8 mouse cellular contexts compared by ENCODE assay signal in the genomic region with DNA sequence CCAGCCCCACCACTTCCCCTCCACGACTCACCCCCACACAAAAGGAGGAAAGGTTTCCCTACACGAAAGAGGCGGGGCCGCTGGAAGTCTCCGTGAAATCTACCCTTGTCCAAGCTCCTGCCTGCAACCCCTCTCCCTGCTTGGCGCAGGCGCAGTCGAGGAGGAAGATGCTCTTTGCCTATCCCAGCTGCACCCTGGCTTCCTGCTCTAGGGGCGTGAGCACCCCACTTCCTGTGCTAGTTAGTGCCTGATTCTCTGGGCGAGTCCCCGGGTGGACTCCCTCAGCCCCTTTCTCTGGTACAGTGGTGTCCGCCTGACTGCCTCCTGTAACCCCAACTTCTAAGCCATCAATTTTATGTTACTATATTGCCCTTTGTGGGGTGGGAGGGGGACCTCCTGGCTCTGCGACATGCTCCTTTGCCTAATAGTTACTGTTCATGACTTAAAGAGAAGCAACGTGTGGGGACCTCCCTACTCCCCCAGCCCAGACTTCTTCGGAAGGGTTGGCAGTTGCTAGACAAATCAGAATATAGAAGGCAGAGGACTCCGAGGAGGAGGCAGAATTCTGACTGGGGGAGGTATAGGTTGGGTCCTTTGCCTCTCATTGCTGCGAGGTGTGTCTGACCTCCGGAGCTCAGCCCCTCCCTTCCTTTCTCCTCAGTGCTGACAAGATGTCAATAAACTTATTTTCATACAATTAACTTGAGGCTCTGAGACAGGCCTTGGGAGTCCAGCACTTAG. TPM values are rescaled to one million over a fixed set of nuclear protein-coding genes. Genes with fewer than 3 reads are reported as not detected.
A peak's percentile ranks its signal among the peaks of the same experiment; 100 is the strongest.
DNase-seq lines count a peak whose midpoint lies in the region; ATAC-seq lines count a peak whose summit lies in the region.

No protein-coding gene starts in this region.

- peaks cover 48% of the 10 kb centered on the region for H3K4me1 ChIP-seq in forebrain, embryonic 12.5 days
- H3K4me1 ChIP-seq in limb, embryonic 11.5 days (ENCODE audit: control insufficient read depth, insufficient read depth, low read length), result peaks cover 20% of the 10 kb centered on the region
- H3K4me1 ChIP-seq in midbrain, embryonic 10.5 days, result peaks cover 62% of the 10 kb centered on the region

- no peaks in the 10 kb centered on the region for H3K27me3 ChIP-seq in forebrain, embryonic 12.5 days
- H3K27me3 ChIP-seq in limb, embryonic 11.5 days (ENCODE audit: control insufficient read depth, insufficient read depth, low read length), result no peaks in the 10 kb centered on the region
- no peaks in the 10 kb centered on the region for H3K27me3 ChIP-seq in midbrain, embryonic 10.5 days (ENCODE audit: low read depth, poor library complexity, severe bottlenecking)

- peak; percentile 79 to 81 for DNase-seq in B cell, adult 2 months
- DNase-seq in WW6 (ENCODE audit: low read depth, low spot score), result peak; percentile 49
- peak; percentile 79 for DNase-seq in heart, postnatal 4 days
- DNase-seq in limb, embryonic 11.5 days (ENCODE audit: low spot score), result peak; percentile 53
- peak; percentile 56 for DNase-seq in midbrain, embryonic 10.5 days (ENCODE audit: low spot score)
- DNase-seq in testis, postnatal 10 days (ENCODE audit: low spot score), result peak; percentile 74
- no peak for DNase-seq in left cerebral cortex, adult 18-20 months (ENCODE audit: low spot score in 2 of 2)

- H3K4me2 ChIP-seq in forebrain, embryonic 12.5 days, result peak overlapping the region; percentile 40
- peak overlapping the region; percentile 39 for H3K4me2 ChIP-seq in limb, embryonic 11.5 days (ENCODE audit: low read depth, severe bottlenecking)

- H3K9ac ChIP-seq in forebrain, embryonic 12.5 days, result peak overlapping the region; percentile 27; the same call in 1 of the 2 replicates
- H3K9ac ChIP-seq in limb, embryonic 11.5 days (ENCODE audit: low read length), result peak overlapping the region; percentile 43; the same call in 1 of the 2 replicates

- 43% methylated on average over 18 of the region's 18 CpGs for WGBS in forebrain, embryonic 12.5 days
- WGBS in limb, embryonic 11.5 days, result 35% methylated on average over 17 of the region's 18 CpGs
- WGBS in midbrain, embryonic 10.5 days, result 46% methylated on average over 18 of the region's 18 CpGs

- H3K27ac ChIP-seq in forebrain, embryonic 12.5 days, result 0 out of 2 replicates have a peak overlapping the region, but pooled peaks have one; percentile 13
- no peak overlapping the region for H3K27ac ChIP-seq in limb, embryonic 11.5 days (replicated peaks; ENCODE audit: low read depth, low read length)
- H3K27ac ChIP-seq in midbrain, embryonic 10.5 days (replicated peaks), result peak overlapping the region; percentile 75

- no peak for ATAC-seq in forebrain, embryonic 12.5 days (ENCODE audit: low FRiP score)
- ATAC-seq in limb, embryonic 11.5 days (ENCODE audit: insufficient number of reproducible peaks, low FRiP score, low TSS enrichment, low read depth), result no peak

- H3K9me3 ChIP-seq in forebrain, embryonic 12.5 days, result no peaks in the 10 kb centered on the region
- H3K9me3 ChIP-seq in limb, embryonic 11.5 days (ENCODE audit: control insufficient read depth, low read length), result no peaks in the 10 kb centered on the region
- H3K9me3 ChIP-seq in midbrain, embryonic 10.5 days (replicated peaks), result no peaks in the 10 kb centered on the region

- peak overlapping the region; percentile 24 for H3K4me3 ChIP-seq in forebrain, embryonic 12.5 days (replicated peaks)
- H3K4me3 ChIP-seq in limb, embryonic 11.5 days (ENCODE audit: low read depth, low read length), result peak overlapping the region; percentile 20
- H3K4me3 ChIP-seq in midbrain, embryonic 10.5 days, result peak overlapping the region; percentile 50

- peaks cover 19% of the 10 kb centered on the region for H3K36me3 ChIP-seq in forebrain, embryonic 12.5 days (replicated peaks)
- peaks cover 15% of the 10 kb centered on the region for H3K36me3 ChIP-seq in limb, embryonic 11.5 days (ENCODE audit: control insufficient read depth, insufficient read depth, low read length)
- peaks cover 32% of the 10 kb centered on the region for H3K36me3 ChIP-seq in midbrain, embryonic 10.5 days

RNA-seq across cellular contexts. Expression of a gene that starts 2.6 kb away (rescaled TPM):
- polyA plus RNA-seq in forebrain, embryonic 12.5 days (2016; fragmentation: Nextera tagmentation; extraction: Ambion mirVana), result 36.2 and 39.8 TPM in 2 replicates
- 10 to 100 TPM; 27.3 to 32.3 TPM for total RNA-seq in heart, postnatal 4 days (2021)
- polyA plus RNA-seq in limb, embryonic 11.5 days (2014; fragmentation: Nextera tagmentation; extraction: Ambion mirVana), result 31.4 and 32.5 TPM in 2 replicates
- 21.4 and 23.5 TPM in 2 replicates for polyA plus RNA-seq in midbrain, embryonic 10.5 days (2016; fragmentation: Nextera tagmentation; extraction: Ambion mirVana)
- total RNA-seq in left cerebral cortex, adult 18-20 months (2021), result 10 to 100 TPM; 55.7 to 57.8 TPM

RNA-seq across cellular contexts. Expression of a gene that starts 10.2 kb away (rescaled TPM):
- 3.3 and 4.6 TPM in 2 replicates for polyA plus RNA-seq in forebrain, embryonic 12.5 days (2016; fragmentation: Nextera tagmentation; extraction: Ambion mirVana)
- total RNA-seq in heart, postnatal 4 days (2021), result 1 to 10 TPM; 1.4 to 1.5 TPM
- polyA plus RNA-seq in limb, embryonic 11.5 days (2014; fragmentation: Nextera tagmentation; extraction: Ambion mirVana), result 4.5 and 5.7 TPM in 2 replicates
- polyA plus RNA-seq in midbrain, embryonic 10.5 days (2016; fragmentation: Nextera tagmentation; extraction: Ambion mirVana), result 4.0 and 4.1 TPM in 2 replicates
- total RNA-seq in left cerebral cortex, adult 18-20 months (2021), result 10 to 100 TPM; 53.8 to 59.5 TPM

RNA-seq across cellular contexts. Expression of a gene that starts 14.0 kb away (rescaled TPM):
- polyA plus RNA-seq in forebrain, embryonic 12.5 days (2016; fragmentation: Nextera tagmentation; extraction: Ambion mirVana), result 0.24 and 0.28 TPM in 2 replicates
- under 1 TPM in 1 of 2 experiments, not detected in 1; 0.23 TPM for total RNA-seq in heart, postnatal 4 days (2021)
- not detected in 2 replicates for polyA plus RNA-seq in limb, embryonic 11.5 days (2014; fragmentation: Nextera tagmentation; extraction: Ambion mirVana)
- polyA plus RNA-seq in midbrain, embryonic 10.5 days (2016; fragmentation: Nextera tagmentation; extraction: Ambion mirVana), result 0.07 and 0.16 TPM in 2 replicates
- total RNA-seq in left cerebral cortex, adult 18-20 months (2021), result under 1 TPM; 0.40 to 0.49 TPM

RNA-seq across cellular contexts. Expression of a gene that starts 22.1 kb away (rescaled TPM):
- polyA plus RNA-seq in forebrain, embryonic 12.5 days (2016; fragmentation: Nextera tagmentation; extraction: Ambion mirVana), result 0.09 TPM in 1 of 2 replicates, not detected in the other
- not detected for total RNA-seq in heart, postnatal 4 days (2021)
- 0.21 and 0.44 TPM in 2 replicates for polyA plus RNA-seq in limb, embryonic 11.5 days (2014; fragmentation: Nextera tagmentation; extraction: Ambion mirVana)
- polyA plus RNA-seq in midbrain, embryonic 10.5 days (2016; fragmentation: Nextera tagmentation; extraction: Ambion mirVana), result 0.09 TPM in 1 of 2 replicates, not detected in the other
- not detected for total RNA-seq in left cerebral cortex, adult 18-20 months (2021)

RNA-seq across cellular contexts. Expression of a gene that starts 22.9 kb away (rescaled TPM):
- polyA plus RNA-seq in forebrain, embryonic 12.5 days (2016; fragmentation: Nextera tagmentation; extraction: Ambion mirVana), result 50.6 and 53.2 TPM in 2 replicates
- 10 to 100 TPM; 57.3 to 62.5 TPM for total RNA-seq in heart, postnatal 4 days (2021)
- polyA plus RNA-seq in limb, embryonic 11.5 days (2014; fragmentation: Nextera tagmentation; extraction: Ambion mirVana), result 36.0 and 37.6 TPM in 2 replicates
- polyA plus RNA-seq in midbrain, embryonic 10.5 days (2016; fragmentation: Nextera tagmentation; extraction: Ambion mirVana), result 40.3 and 45.7 TPM in 2 replicates
- 100 to 1,000 TPM; 116 to 123 TPM for total RNA-seq in left cerebral cortex, adult 18-20 months (2021)

Comparison
In these comparisons a context has a peak if more than half of its experiments do, and no peak if none do; other contexts are left out.
1. DNase-seq: peak in B cell, adult 2 months (2 of 2), WW6 (single experiment), heart, postnatal 4 days (single experiment), limb, embryonic 11.5 days (single experiment), midbrain, embryonic 10.5 days (single experiment) and testis, postnatal 10 days (single experiment); none in left cerebral cortex, adult 18-20 months (0 of 2).
2. Peak in every context shown above with its lines, with median percentiles within 50 percentile points of each other: H3K4me3 ChIP-seq.